Mouse (Mus musculus) embryonic stem cell, embryonic (primary cell): ENCODE results near the gene Il12rb1.

Experiments
- CTCF ChIA-PET, 4 experiments: fragments of 300-600 bp in 2 of 4; fragments of 350-600 bp in 2 of 4; sonication (Branson Sonifier 250); formaldehyde crosslinking; loops; one replicate each; lab custom pipeline; 2022; ENCODE audit warnings: inconsistent platforms in 2 of 4; lab: Charles Lee
- POLR2A ChIA-PET, 4 experiments: fragments of 300-600 bp in 2 of 4; fragments of 350-600 bp in 2 of 4; sonication (Branson Sonifier 250); formaldehyde crosslinking; loops; one replicate each; lab custom pipeline; 2022; ENCODE audit warnings: antibody characterized with exemption in 4 of 4, inconsistent platforms in 1 of 4; lab: Charles Lee

The Il12rb1 gene

GRCm38 (mm10) chr8:70808239-70808638 lies at the start of gene Il12rb1:
TSS of gene Il12rb1 (plus strand) at chr8:70808449.
- ChIA-PET CTCF (no interaction called here), POLR2A (interaction anchor here in 3 of 4 experiments (0.5 to 3.4 kb wide), 9 partner anchors 8 to 423 kb away, joined by 3 to 14 read pairs (median 3); partner anchors contain the start of genes Arrdc2 (in 1 of the 3) and Mpv17l2 (in 1 of the 3))

GRCm38 (mm10) chr8:70758616-70759561 lies 49.4 kb upstream of the Il12rb1 start:
- CTCF ChIA-PET = interaction anchor here in 3 of 4 experiments (0.6 to 2.0 kb wide), 8 partner anchors 10 to 165 kb away, joined by 3 to 9 read pairs (median 4); partner anchors contain the start of genes Gm3336 (in 2 of the 3) and Isyna1 (in 1 of the 3)
- POLR2A ChIA-PET = interaction anchor here (0.6 to 14.5 kb wide), 22 partner anchors 6 to 149 kb away, joined by 3 to 148 read pairs (median 4); partner anchors contain the start of genes Jund (in 3 of the 4), Arrdc2 (in 2 of the 4), Lsm4 (in 2 of the 4) and Gm3336 (in 1 of the 4)

GRCm38 (mm10) chr8:70760350-70760749 lies 47.9 kb upstream of the Il12rb1 start:
- ChIA-PET POLR2A (interaction anchor here (0.6 to 12.4 kb wide), 50 partner anchors 8 to 810 kb away, joined by 3 to 201 read pairs (median 6); partner anchors contain the start of genes Arrdc2 (in 4 of the 4), Jund (in 3 of the 4), Pik3r2 (in 3 of the 4) and Mast3 (in 2 of the 4)), CTCF (interaction anchor here in 3 of 4 experiments (0.6 to 1.2 kb wide), 20 partner anchors 8 to 151 kb away, joined by 3 to 10 read pairs (median 4); partner anchors contain the start of genes Gm3336 (in 2 of the 3), Lsm4 (in 1 of the 3), Pde4c (in 1 of the 3) and Pik3r2 (in 1 of the 3))

DNA sequence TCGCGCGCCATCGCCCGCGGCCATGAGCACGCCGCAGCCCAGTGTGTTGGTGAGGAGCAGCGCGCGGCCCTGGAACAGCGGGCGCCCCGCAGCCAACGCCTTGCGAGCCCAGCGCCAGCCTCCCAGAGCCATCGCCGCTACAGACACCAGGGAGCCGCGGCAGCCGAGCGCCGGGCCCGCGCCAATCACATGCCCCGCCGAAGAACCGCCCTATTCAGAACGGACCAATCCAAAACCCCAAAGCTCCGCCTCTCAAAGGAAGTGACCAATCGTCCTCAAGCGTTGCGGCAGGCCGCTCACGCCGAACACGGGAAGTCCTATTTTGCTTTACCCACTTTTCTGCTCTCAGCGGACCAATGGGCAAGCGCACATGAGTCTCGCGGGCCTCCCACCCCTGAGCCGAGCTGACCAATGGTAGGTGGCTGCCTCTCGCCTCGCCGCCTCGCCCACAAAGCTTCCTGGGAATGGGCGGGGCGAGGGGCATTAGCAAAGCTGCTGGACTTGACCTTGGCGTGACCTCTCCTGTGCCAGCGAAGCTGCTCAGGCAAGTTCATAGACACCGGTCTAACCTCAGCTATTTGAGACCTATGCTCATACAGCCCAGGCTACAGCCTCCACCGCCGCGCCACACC lies 47.4 kb upstream of the Il12rb1 start, which contains the start of gene Mpv17l2:
Mpv17l2 (minus strand) TSS at position 172 of the 632 bp plus-strand sequence.
- ChIA-PET CTCF (interaction anchor here in 3 of 4 experiments (0.6 to 2.0 kb wide), 26 partner anchors 8 to 152 kb away, joined by 3 to 10 read pairs (median 4); partner anchors contain the start of genes Gm3336 (in 3 of the 3), Arrdc2 (in 1 of the 3), Lsm4 (in 1 of the 3) and Pde4c (in 1 of the 3)), POLR2A (interaction anchor here (0.6 to 12.4 kb wide), 69 partner anchors 8 to 809 kb away, joined by 3 to 201 read pairs (median 4); partner anchors contain the start of genes Arrdc2 (in 4 of the 4), Jund (in 3 of the 4), Pik3r2 (in 3 of the 4) and Mast3 (in 2 of the 4))

- POLR2A ChIA-PET = interaction anchor here in 3 of 4 experiments (0.6 to 12.4 kb wide), 37 partner anchors 8 to 251 kb away, joined by 3 to 201 read pairs (median 7); partner anchors contain the start of genes Jund (in 3 of the 3), Rpl18a (in 3 of the 3), Arrdc2 (in 2 of the 3) and Lsm4 (in 2 of the 3)
- CTCF ChIA-PET = interaction anchor here (1.0 to 2.9 kb wide), 18 partner anchors 8 to 202 kb away, joined by 3 to 27 read pairs (median 6); partner anchors contain the start of genes Arrdc2 (in 3 of the 4), Gm3336 (in 2 of the 4), Lrrc25 (in 1 of the 4) and Rab3a (in 1 of the 4)
Observed at GRCm38 (mm10) chr8:70762118-70762517, 46.1 kb upstream of the Il12rb1 start.

DNA sequence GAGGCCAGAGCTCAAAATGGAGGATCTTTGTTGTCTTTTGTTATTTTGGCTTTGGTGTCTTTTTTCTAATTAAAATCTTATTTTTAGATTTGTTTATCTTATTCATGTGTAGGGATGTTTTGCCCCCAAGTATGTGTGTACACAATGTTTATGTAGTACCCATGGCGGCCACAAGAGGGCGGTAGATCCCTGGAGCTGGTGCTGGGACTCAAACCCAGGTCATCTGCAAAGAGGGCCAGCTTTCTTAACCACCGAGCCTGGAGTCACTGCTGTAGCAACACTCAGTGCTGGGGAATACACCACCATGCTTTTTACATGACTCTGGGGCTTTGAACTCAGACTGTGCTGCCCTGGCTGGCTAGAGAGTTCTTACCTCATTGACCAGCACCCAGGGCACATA lies 44.9 kb upstream of the Il12rb1 start:
- CTCF ChIA-PET = interaction anchor here (0.5 to 2.9 kb wide), 56 partner anchors 8 to 622 kb away, joined by 3 to 27 read pairs (median 4); partner anchors contain the start of genes Gm3336 (in 4 of the 4), Arrdc2 (in 3 of the 4), Lrrc25 (in 1 of the 4) and Rab3a (in 1 of the 4)
- POLR2A ChIA-PET = interaction anchor here in 3 of 4 experiments (0.5 to 12.4 kb wide), 44 partner anchors 9 to 253 kb away, joined by 3 to 201 read pairs (median 6); partner anchors contain the start of genes Arrdc2 (in 3 of the 3), Jund (in 2 of the 3), Pik3r2 (in 2 of the 3) and Rab3a (in 2 of the 3)

GRCm38 (mm10) chr8:70764026-70764425 lies 44.2 kb upstream of the Il12rb1 start:
- ChIA-PET CTCF (interaction anchor here (0.6 to 2.9 kb wide), 42 partner anchors 9 to 621 kb away, joined by 3 to 27 read pairs (median 4); partner anchors contain the start of genes Arrdc2 (in 3 of the 4), Gm3336 (in 3 of the 4), Lrrc25 (in 1 of the 4) and Rab3a (in 1 of the 4)), POLR2A (interaction anchor here in 3 of 4 experiments (0.6 to 12.4 kb wide), 39 partner anchors 9 to 148 kb away, joined by 3 to 201 read pairs (median 7); partner anchors contain the start of genes Arrdc2 (in 3 of the 3), Jund (in 2 of the 3), Pik3r2 (in 2 of the 3) and Rab3a (in 2 of the 3))

DNA sequence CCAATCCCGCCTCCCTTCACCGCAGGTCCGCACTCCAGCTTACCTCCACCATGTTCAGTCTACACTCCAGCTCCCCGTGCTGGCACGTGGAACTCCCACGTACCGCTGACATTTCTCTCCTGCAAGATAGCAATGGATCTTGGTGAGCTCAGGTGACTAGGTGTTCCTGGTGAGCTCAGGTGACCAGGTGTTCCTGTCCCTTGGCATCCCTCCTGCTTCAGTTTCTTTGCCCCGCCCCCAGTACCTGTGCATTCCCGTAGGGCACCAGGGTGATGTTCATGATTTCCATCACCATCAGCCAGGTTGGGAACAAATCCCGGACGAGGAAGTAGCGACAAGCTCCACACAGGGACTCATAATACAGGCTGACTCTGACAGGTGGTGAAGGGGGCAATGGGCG lies 43.6 kb upstream of the Il12rb1 start:
- ChIA-PET POLR2A (interaction anchor here in 3 of 4 experiments (0.6 to 12.4 kb wide), 27 partner anchors 9 to 413 kb away, joined by 3 to 201 read pairs (median 7); partner anchors contain the start of genes Arrdc2 (in 2 of the 3), Jund (in 2 of the 3), Pik3r2 (in 2 of the 3) and Rab3a (in 2 of the 3)), CTCF (interaction anchor here in 3 of 4 experiments (0.5 to 2.9 kb wide), 15 partner anchors 13 to 155 kb away, joined by 3 to 22 read pairs (median 6); partner anchors contain the start of genes Arrdc2 (in 2 of the 3), Gm3336 (in 1 of the 3) and Lrrc25 (in 1 of the 3))

- CTCF ChIA-PET = interaction anchor here in 3 of 4 experiments (0.5 to 2.9 kb wide), 9 partner anchors 13 to 281 kb away, joined by 3 to 21 read pairs (median 3); partner anchors contain the start of genes Arrdc2 (in 1 of the 3) and Gm3336 (in 1 of the 3)
- POLR2A ChIA-PET = interaction anchor here in 3 of 4 experiments (0.6 to 12.4 kb wide), 35 partner anchors 9 to 900 kb away, joined by 3 to 201 read pairs (median 9); partner anchors contain the start of genes Arrdc2 (in 2 of the 3), Jund (in 2 of the 3), Pik3r2 (in 2 of the 3) and Rab3a (in 2 of the 3)
Observed at GRCm38 (mm10) chr8:70765329-70765728, 42.9 kb upstream of the Il12rb1 start.

DNA sequence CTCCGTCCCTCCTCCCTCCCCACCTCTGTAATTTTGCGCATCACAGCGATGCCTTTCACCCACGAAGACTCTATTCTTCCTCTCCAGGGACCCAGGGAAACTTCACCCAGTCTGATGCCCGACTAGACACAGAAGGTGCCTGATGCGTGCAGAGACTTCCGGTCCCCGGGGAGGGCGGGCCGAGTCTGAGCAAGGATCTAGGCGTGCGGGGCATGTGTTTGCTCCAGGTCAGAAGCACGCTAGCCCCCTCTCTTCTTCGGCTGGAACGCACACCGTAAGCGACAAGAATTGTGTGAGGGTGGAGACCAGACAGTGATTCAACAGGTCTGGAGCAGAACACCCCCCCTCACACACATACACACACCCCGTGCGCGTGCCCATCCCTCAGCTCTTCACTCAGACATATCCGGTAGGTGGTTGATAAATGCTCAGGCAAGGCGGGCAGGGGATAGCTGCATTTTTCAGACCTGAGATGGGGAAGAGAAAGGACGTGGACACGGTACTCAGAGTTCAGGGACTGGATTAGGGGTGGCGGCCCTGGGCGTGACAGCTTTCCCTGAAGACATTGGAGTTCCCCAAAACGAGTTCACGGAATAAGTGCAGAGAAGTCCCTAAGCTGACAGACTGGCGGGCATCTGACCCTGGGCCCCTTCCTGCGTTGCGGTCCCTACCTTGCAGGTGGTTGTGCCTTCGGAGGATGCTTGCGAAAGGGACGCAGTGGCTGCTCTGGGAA lies 42.2 kb upstream of the Il12rb1 start:
- ChIA-PET CTCF (interaction anchor here in 3 of 4 experiments (0.5 to 2.2 kb wide), 14 partner anchors 9 to 282 kb away, joined by 3 to 9 read pairs (median 4); partner anchors contain the start of genes Arrdc2 (in 2 of the 3) and Gm3336 (in 1 of the 3)), POLR2A (interaction anchor here in 3 of 4 experiments (0.6 to 12.4 kb wide), 70 partner anchors 8 to 900 kb away, joined by 3 to 201 read pairs (median 6); partner anchors contain the start of genes Arrdc2 (in 3 of the 3), Jund (in 3 of the 3), Pik3r2 (in 3 of the 3) and Rab3a (in 3 of the 3))

GRCm38 (mm10) chr8:70766571-70767440 lies 41.4 kb upstream of the Il12rb1 start:
- POLR2A ChIA-PET = interaction anchor here in 3 of 4 experiments (0.6 to 12.4 kb wide), 84 partner anchors 8 to 899 kb away, joined by 3 to 201 read pairs (median 5); partner anchors contain the start of genes Arrdc2 (in 3 of the 3), Jund (in 3 of the 3), Pik3r2 (in 3 of the 3) and Rab3a (in 3 of the 3)
- CTCF ChIA-PET = interaction anchor here (0.6 to 3.9 kb wide), 20 partner anchors 9 to 239 kb away, joined by 3 to 27 read pairs (median 4); partner anchors contain the start of genes Arrdc2 (in 2 of the 4), Gm3336 (in 2 of the 4), Fkbp8 (in 1 of the 4) and Kxd1 (in 1 of the 4)

DNA sequence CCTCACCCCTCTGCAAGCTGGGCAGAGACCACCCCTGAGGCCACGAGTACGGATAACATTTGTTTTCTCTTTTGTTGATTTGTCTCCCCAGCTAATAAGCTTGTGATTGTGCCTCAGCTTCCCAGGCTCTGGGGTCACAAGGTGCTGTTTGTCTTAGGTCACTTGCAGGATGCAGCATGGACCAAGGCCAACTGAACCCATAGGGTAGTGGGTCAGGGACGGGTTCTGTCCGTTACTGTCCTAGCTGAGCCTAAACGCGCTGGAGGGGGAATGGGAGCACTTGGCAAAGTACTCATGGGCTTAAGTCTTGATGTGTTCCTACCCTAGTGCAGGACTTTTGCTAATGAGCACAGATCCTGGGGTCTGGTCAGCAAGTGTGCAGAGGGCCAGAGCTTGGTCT lies 40.7 kb upstream of the Il12rb1 start:
- POLR2A ChIA-PET = interaction anchor here (0.6 to 12.4 kb wide), 69 partner anchors 9 to 740 kb away, joined by 3 to 201 read pairs (median 5); partner anchors contain the start of genes Arrdc2 (in 4 of the 4), Rab3a (in 3 of the 4), Jund (in 2 of the 4) and Mast3 (in 2 of the 4)
- CTCF ChIA-PET = interaction anchor here in 3 of 4 experiments (0.6 to 3.9 kb wide), 17 partner anchors 9 to 240 kb away, joined by 3 to 27 read pairs (median 4); partner anchors contain the start of genes Arrdc2 (in 2 of the 3), Gm3336 (in 2 of the 3), Fkbp8 (in 1 of the 3) and Kxd1 (in 1 of the 3)

- CTCF ChIA-PET = interaction anchor here (0.6 to 3.9 kb wide), 39 partner anchors 7 to 265 kb away, joined by 3 to 27 read pairs (median 4); partner anchors contain the start of genes Arrdc2 (in 3 of the 4), Gm3336 (in 2 of the 4), Mpv17l2 (in 2 of the 4) and Rab3a (in 1 of the 4)
- POLR2A ChIA-PET = interaction anchor here (0.6 to 12.9 kb wide), 65 partner anchors 7 to 709 kb away, joined by 3 to 201 read pairs (median 4); partner anchors contain the start of genes Arrdc2 (in 4 of the 4), Gm3336 (in 3 of the 4), Pik3r2 (in 3 of the 4) and Jund (in 2 of the 4)
Observed at GRCm38 (mm10) chr8:70768231-70768776, 39.9 kb upstream of the Il12rb1 start.
